24 mouse cellular contexts compared by ENCODE assay signal in the genomic region with DNA sequence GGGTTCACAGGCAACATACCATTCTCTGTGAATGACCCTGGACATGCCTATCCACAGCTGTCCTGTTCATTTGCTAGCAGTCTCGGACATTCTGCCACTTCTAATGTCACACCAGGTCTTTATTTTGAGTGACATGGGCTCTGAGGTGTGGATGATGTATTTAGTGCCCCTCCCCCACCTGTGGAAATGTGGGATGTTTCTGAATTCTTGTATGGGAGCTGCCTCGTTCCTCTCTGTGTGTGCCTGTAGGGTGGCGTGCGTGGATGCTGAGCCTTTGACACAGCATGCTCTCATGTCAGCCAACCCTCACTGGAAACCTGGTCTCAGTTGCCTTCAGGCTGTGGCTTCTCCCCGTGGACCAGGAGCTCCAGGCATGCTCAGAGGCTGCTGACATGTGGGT.
DNase-seq lines count a peak whose midpoint lies in the region; ATAC-seq lines count a peak whose summit lies in the region.
"Had no signal": no experiment of that assay in that cellular context is flagged by ENCODE, and none has a peak within 500 bp of the region (broad histone marks: within the 10 kb centered on the region; RNA-seq: fewer than 3 reads in every experiment).

No protein-coding gene starts in this region.

- WGBS in forebrain, embryonic 11.5 days = 26% methylated on average over 5 of the region's 5 CpGs
- 29% methylated on average over 5 of the region's 5 CpGs for whole genome bisulfite sequencing in forebrain, embryonic 16.5 days
- WGBS in midbrain, embryonic 10.5 days = 36% methylated on average over 5 of the region's 5 CpGs
- WGBS in midbrain, embryonic 15.5 days = 25% methylated on average over 5 of the region's 5 CpGs
- 55% methylated on average over 5 of the region's 5 CpGs for WGBS in embryonic facial prominence, embryonic 11.5 days
- WGBS in neural tube, embryonic 15.5 days = 54% methylated on average over 5 of the region's 5 CpGs

- no peak overlapping the region for H3K4me3 ChIP-seq in forebrain, embryonic 11.5 days (ENCODE audit: low read depth, low read length)
- no peak overlapping the region for H3K4me3 ChIP-seq in forebrain, embryonic 16.5 days (replicated peaks; ENCODE audit: low read length)
- 0 out of 2 replicates have a peak overlapping the region, but pooled peaks have one; percentile 32 for H3K4me3 ChIP-seq in midbrain, embryonic 10.5 days
- no peak overlapping the region for H3K4me3 ChIP-seq in midbrain, embryonic 15.5 days
- H3K4me3 ChIP-seq in embryonic facial prominence, embryonic 11.5 days (ENCODE audit: low read depth, low read length) = no peak overlapping the region
- H3K4me3 ChIP-seq in neural tube, embryonic 15.5 days (replicated peaks) = no peak overlapping the region
- H3K4me3 ChIP-seq: heart, embryonic 13.5 days; left cerebral cortex, adult 2 months; limb, embryonic 15.5 days had no signal

- H3K9ac ChIP-seq in forebrain, embryonic 11.5 days (ENCODE audit: low read length) = peak overlapping the region; percentile 27
- H3K9ac ChIP-seq in forebrain, embryonic 16.5 days (replicated peaks; ENCODE audit: low read depth, low read length) = no peak overlapping the region
- H3K9ac ChIP-seq in midbrain, embryonic 15.5 days = no peak overlapping the region
- H3K9ac ChIP-seq in embryonic facial prominence, embryonic 11.5 days (replicated peaks; ENCODE audit: low read length) = no peak overlapping the region
- H3K9ac ChIP-seq in neural tube, embryonic 15.5 days (replicated peaks) = no peak overlapping the region
- H3K9ac ChIP-seq: heart, embryonic 13.5 days; limb, embryonic 15.5 days; liver, embryonic 14.5 days; lung, embryonic 14.5 days had no signal

- H3K4me1 ChIP-seq in forebrain, embryonic 11.5 days (replicated peaks; ENCODE audit: control insufficient read depth, insufficient read depth, low read length) = peaks cover 55% of the 10 kb centered on the region
- peaks cover 63% of the 10 kb centered on the region for H3K4me1 ChIP-seq in forebrain, embryonic 16.5 days (replicated peaks; ENCODE audit: control insufficient read depth, insufficient read depth, low read length)
- H3K4me1 ChIP-seq in midbrain, embryonic 10.5 days = peaks cover 75% of the 10 kb centered on the region
- H3K4me1 ChIP-seq in midbrain, embryonic 15.5 days = peaks cover 40% of the 10 kb centered on the region
- no peaks in the 10 kb centered on the region for H3K4me1 ChIP-seq in embryonic facial prominence, embryonic 11.5 days (ENCODE audit: control insufficient read depth, insufficient read depth, low read length)
- peaks cover 42% of the 10 kb centered on the region for H3K4me1 ChIP-seq in neural tube, embryonic 15.5 days
- H3K4me1 ChIP-seq: heart, embryonic 13.5 days had no signal

- peak overlapping the region; percentile 94 for H3K27ac ChIP-seq in forebrain, embryonic 11.5 days (ENCODE audit: low read depth, low read length)
- H3K27ac ChIP-seq in forebrain, embryonic 16.5 days (ENCODE audit: low read length) = no peak overlapping the region
- peak overlapping the region; percentile 93 for H3K27ac ChIP-seq in midbrain, embryonic 10.5 days (replicated peaks)
- H3K27ac ChIP-seq in midbrain, embryonic 15.5 days = no peak overlapping the region
- H3K27ac ChIP-seq in embryonic facial prominence, embryonic 11.5 days (replicated peaks; ENCODE audit: low read depth, low read length) = no peak overlapping the region
- peak overlapping the region; percentile 4; the same call in 1 of the 2 replicates for H3K27ac ChIP-seq in neural tube, embryonic 15.5 days (replicated peaks)
- H3K27ac ChIP-seq: heart, embryonic 13.5 days; left cerebral cortex, adult 2 months; limb, embryonic 15.5 days; liver, embryonic 14.5 days had no signal

- no peaks in the 10 kb centered on the region for H3K9me3 ChIP-seq in forebrain, embryonic 11.5 days (ENCODE audit: control insufficient read depth, low read length)
- H3K9me3 ChIP-seq in forebrain, embryonic 16.5 days (ENCODE audit: control insufficient read depth, low read length) = no peaks in the 10 kb centered on the region
- no peaks in the 10 kb centered on the region for H3K9me3 ChIP-seq in midbrain, embryonic 10.5 days (replicated peaks)
- H3K9me3 ChIP-seq in midbrain, embryonic 15.5 days = no peaks in the 10 kb centered on the region
- no peaks in the 10 kb centered on the region for H3K9me3 ChIP-seq in embryonic facial prominence, embryonic 11.5 days (replicated peaks; ENCODE audit: control insufficient read depth, low read length)
- H3K9me3 ChIP-seq in neural tube, embryonic 15.5 days (replicated peaks) = no peaks in the 10 kb centered on the region
- H3K9me3 ChIP-seq: heart, embryonic 13.5 days; limb, embryonic 15.5 days had no signal

- no peaks in the 10 kb centered on the region for H3K27me3 ChIP-seq in forebrain, embryonic 11.5 days (ENCODE audit: control insufficient read depth, insufficient read depth, low read length)
- no peaks in the 10 kb centered on the region for H3K27me3 ChIP-seq in forebrain, embryonic 16.5 days (replicated peaks; ENCODE audit: control insufficient read depth, insufficient read depth, low read length)
- peaks cover 71% of the 10 kb centered on the region for H3K27me3 ChIP-seq in midbrain, embryonic 10.5 days (ENCODE audit: low read depth, poor library complexity, severe bottlenecking)
- no peaks in the 10 kb centered on the region for H3K27me3 ChIP-seq in midbrain, embryonic 15.5 days (replicated peaks)
- no peaks in the 10 kb centered on the region for H3K27me3 ChIP-seq in embryonic facial prominence, embryonic 11.5 days (ENCODE audit: control insufficient read depth, insufficient read depth, low read length)
- no peaks in the 10 kb centered on the region for H3K27me3 ChIP-seq in neural tube, embryonic 15.5 days (replicated peaks)

- no peak for DNase-seq in forebrain, embryonic 11.5 days (ENCODE audit: low spot score)
- peak; percentile 58 for DNase-seq in midbrain, embryonic 10.5 days (ENCODE audit: low spot score)
- no peak for DNase-seq in embryonic facial prominence, embryonic 11.5 days (ENCODE audit: low spot score)
- DNase-seq in urinary bladder, adult 18-20 months (ENCODE audit: low spot score in 2 of 2) = no peak
- DNase-seq: adrenal gland, postnatal 25 days; cerebellum, adult 8-10 months; cerebellum, postnatal 36 days; gastrocnemius, postnatal 25 days; heart, adult 18-20 months; heart, postnatal 14 days; kidney, postnatal 4 days; left cerebral cortex, postnatal 4 days; lung, embryonic 14.5 days; thymus, postnatal 14 days had no signal

- H3K36me3 ChIP-seq in forebrain, embryonic 11.5 days (ENCODE audit: control insufficient read depth, insufficient read depth, low read length) = no peaks in the 10 kb centered on the region
- no peaks in the 10 kb centered on the region for H3K36me3 ChIP-seq in forebrain, embryonic 16.5 days (ENCODE audit: control insufficient read depth, insufficient read depth)
- no peaks in the 10 kb centered on the region for H3K36me3 ChIP-seq in midbrain, embryonic 10.5 days
- no peaks in the 10 kb centered on the region for H3K36me3 ChIP-seq in midbrain, embryonic 15.5 days (replicated peaks)
- H3K36me3 ChIP-seq in embryonic facial prominence, embryonic 11.5 days (replicated peaks; ENCODE audit: control insufficient read depth, insufficient read depth, low read depth, low read length) = no peaks in the 10 kb centered on the region
- no peaks in the 10 kb centered on the region for H3K36me3 ChIP-seq in neural tube, embryonic 15.5 days
- H3K36me3 ChIP-seq: heart, embryonic 13.5 days; limb, embryonic 15.5 days had no signal

- no peak overlapping the region for H3K4me2 ChIP-seq in forebrain, embryonic 11.5 days (ENCODE audit: low read depth, low read length, severe bottlenecking)
- H3K4me2 ChIP-seq in forebrain, embryonic 16.5 days (ENCODE audit: low read length) = no peak overlapping the region
- no peak overlapping the region for H3K4me2 ChIP-seq in midbrain, embryonic 15.5 days
- H3K4me2 ChIP-seq in embryonic facial prominence, embryonic 11.5 days (ENCODE audit: low read depth, low read length) = no peak overlapping the region
- H3K4me2 ChIP-seq in neural tube, embryonic 15.5 days = no peak overlapping the region
- H3K4me2 ChIP-seq: heart, embryonic 13.5 days; limb, embryonic 15.5 days; lung, embryonic 14.5 days had no signal

- no peak for ATAC-seq in forebrain, embryonic 11.5 days (replicated peaks; ENCODE audit: low FRiP score)
- no peak for ATAC-seq in forebrain, embryonic 16.5 days
- no peak for ATAC-seq in midbrain, embryonic 15.5 days (replicated peaks)
- 0 out of 2 replicates have a peak, but pooled peaks have one; percentile 2 for ATAC-seq in embryonic facial prominence, embryonic 11.5 days (replicated peaks; ENCODE audit: insufficient number of reproducible peaks, low FRiP score, low TSS enrichment, low read depth)
- no peak for ATAC-seq in neural tube, embryonic 15.5 days (ENCODE audit: low FRiP score)
- no peak for ATAC-seq in monocyte, adult 5-6 weeks (replicated peaks; ENCODE audit: insufficient number of reproducible peaks, low FRiP score, low TSS enrichment, poor library complexity, severe bottlenecking)
- ATAC-seq: CD4-positive, CD25-positive, alpha-beta regulatory T cell, adult 4 months; intestine, postnatal 0 days had no signal

Comparison
In these comparisons a context has a peak if more than half of its experiments do, and no peak if none do; other contexts are left out.
1. H3K27ac ChIP-seq: peak in forebrain, embryonic 11.5 days (single experiment), midbrain, embryonic 10.5 days (single experiment) and neural tube, embryonic 15.5 days (single experiment); none in forebrain, embryonic 16.5 days (single experiment), midbrain, embryonic 15.5 days (single experiment) and embryonic facial prominence, embryonic 11.5 days (single experiment).